Mouse (Mus musculus) hindbrain, embryonic 15.5 days (tissue): ENCODE results near the gene Zmiz1. TPM values are rescaled to one million over a fixed set of nuclear protein-coding genes. Genes with fewer than 3 reads are reported as not detected.

Experiments used
- ATAC-seq: fragments of 200-750 bp; cut with Nextera tagmentation; 2 replicates; pipeline ENCODE4 v1.8.0; 2017; ENCODE audit warnings: low read depth, moderate number of reproducible peaks, moderate TSS enrichment; ENCODE audit not compliant: low FRiP score
- H3K27ac ChIP-seq: fragments of 300-500 bp; sonication (generic); replicated peaks from 2 replicates; pipeline ENCODE4 v1.5.1; 2015; ENCODE audit warnings: mild to moderate bottlenecking, inconsistent platforms
- H3K27me3 ChIP-seq: fragments of 300-500 bp; sonication (generic); 2 replicates; pipeline ENCODE4 v1.6.1; 2015; ENCODE audit warnings: control low read depth, inconsistent platforms
- H3K36me3 ChIP-seq: fragments of 300-500 bp; sonication (generic); 2 replicates; pipeline ENCODE4 v1.6.1; 2015; ENCODE audit warnings: control low read depth, inconsistent platforms
- H3K4me1 ChIP-seq: fragments of 300-500 bp; sonication (generic); replicated peaks from 2 replicates; pipeline ENCODE4 v1.6.1; 2015; ENCODE audit warnings: control low read depth, inconsistent platforms
- H3K4me2 ChIP-seq: fragments of 300-500 bp; sonication (generic); 2 replicates; pipeline ENCODE4 v1.6.1; 2015; ENCODE audit warnings: moderate library complexity, mild to moderate bottlenecking, inconsistent platforms
- H3K4me3 ChIP-seq: fragments of 300-500 bp; sonication (generic); 2 replicates; pipeline ENCODE4 v1.5.1; 2015; ENCODE audit warnings: mild to moderate bottlenecking, inconsistent platforms
- H3K9ac ChIP-seq: fragments of 300-500 bp; sonication (generic); 2 replicates; pipeline ENCODE4 v1.6.1; 2015; ENCODE audit warnings: inconsistent platforms
- H3K9me3 ChIP-seq: fragments of 300-500 bp; sonication (generic); 2 replicates; pipeline ENCODE4 v1.6.1; 2016; ENCODE audit warnings: control low read depth, inconsistent platforms
- WGBS: fragments of 180-500 bp; shearing (Covaris S2); methylation state at CpG from one replicate; pipeline ENCODE4 v1.1.7; 2015; 5-methylcytosine and 5-hydroxymethylcytosine counted together
- polyA plus RNA-seq: library from polyadenylated mRNA; unstranded; fragments of >200 nt; fragmentation: Nextera tagmentation; extraction: Ambion mirVana; gene quantifications from 2 replicates; pipeline ENCODE4 v1.2.1, GENCODE M21; 2015

Gene Zmiz1
- polyA plus RNA-seq, 1 experiment from 2014 or later = 70.9 TPM

GRCm38 (mm10) chr14:25627599-25628255, 168.7 kb downstream of the Zmiz1 start:
- 93% methylated on average over 3 of the region's 3 CpGs for WGBS
- no peak overlapping the region for H3K4me2 ChIP-seq
- H3K9ac ChIP-seq = no peak overlapping the region
- no peak overlapping the region for H3K4me3 ChIP-seq
- no peak for ATAC-seq
- H3K9me3 ChIP-seq = no peaks in the 10 kb centered on the region
- H3K4me1 ChIP-seq = peaks cover 86% of the 10 kb centered on the region
- no peak overlapping the region for H3K27ac ChIP-seq
- H3K36me3 ChIP-seq = peaks cover 3% of the 10 kb centered on the region; the same call in 1 of the 2 replicates
- no peaks in the 10 kb centered on the region for H3K27me3 ChIP-seq

GRCm38 (mm10) chr14:25628448-25629099, 169.6 kb downstream of the Zmiz1 start:
- no peaks in the 10 kb centered on the region for H3K27me3 ChIP-seq
- WGBS = 91% methylated on average over 5 of the region's 5 CpGs
- no peak overlapping the region for H3K9ac ChIP-seq
- peaks cover 3% of the 10 kb centered on the region; the same call in 1 of the 2 replicates for H3K36me3 ChIP-seq
- H3K27ac ChIP-seq = no peak overlapping the region
- ATAC-seq = no peak
- H3K4me1 ChIP-seq = peaks cover 86% of the 10 kb centered on the region
- H3K9me3 ChIP-seq = no peaks in the 10 kb centered on the region
- no peak overlapping the region for H3K4me2 ChIP-seq
- no peak overlapping the region for H3K4me3 ChIP-seq

GRCm38 (mm10) chr14:25629866-25630606, 171.1 kb downstream of the Zmiz1 start:
- H3K27ac ChIP-seq = peak overlapping the region; percentile 14; the same call in 1 of the 2 replicates
- H3K4me2 ChIP-seq = no peak overlapping the region
- peaks cover 86% of the 10 kb centered on the region for H3K4me1 ChIP-seq
- no peak for ATAC-seq
- H3K4me3 ChIP-seq = no peak overlapping the region
- H3K36me3 ChIP-seq = peaks cover 3% of the 10 kb centered on the region; the same call in 1 of the 2 replicates
- 89% methylated on average over 12 of the region's 12 CpGs for WGBS
- H3K9ac ChIP-seq = no peak overlapping the region
- H3K27me3 ChIP-seq = no peaks in the 10 kb centered on the region
- H3K9me3 ChIP-seq = no peaks in the 10 kb centered on the region

GRCm38 (mm10) chr14:25630647-25631409, 171.8 kb downstream of the Zmiz1 start:
- H3K4me1 ChIP-seq = peaks cover 87% of the 10 kb centered on the region
- peaks cover 3% of the 10 kb centered on the region; the same call in 1 of the 2 replicates for H3K36me3 ChIP-seq
- no peak overlapping the region for H3K4me3 ChIP-seq
- no peaks in the 10 kb centered on the region for H3K9me3 ChIP-seq
- no peaks in the 10 kb centered on the region for H3K27me3 ChIP-seq
- H3K27ac ChIP-seq = no peak overlapping the region; the same call in 1 of the 2 replicates
- WGBS = 93% methylated on average over 7 of the region's 7 CpGs
- H3K4me2 ChIP-seq = no peak overlapping the region
- no peak overlapping the region for H3K9ac ChIP-seq
- no peak for ATAC-seq

- Histone ChIP-seq H3K9ac (no peak overlapping the region), H3K4me2 (no peak overlapping the region), H3K9me3 (no peaks in the 10 kb centered on the region), H3K36me3 (peaks cover 3% of the 10 kb centered on the region; the same call in 1 of the 2 replicates), H3K27me3 (no peaks in the 10 kb centered on the region), H3K4me1 (peaks cover 87% of the 10 kb centered on the region), H3K27ac (no peak overlapping the region), H3K4me3 (no peak overlapping the region)
- no peak for ATAC-seq
- 73% methylated on average over 6 of the region's 6 CpGs for WGBS
Measured at GRCm38 (mm10) chr14:25631481-25631880, 172.5 kb downstream of the Zmiz1 start.

GRCm38 (mm10) chr14:25633539-25634300, 174.7 kb downstream of the Zmiz1 start:
- Histone ChIP-seq H3K4me2 (no peak overlapping the region), H3K4me1 (peaks cover 82% of the 10 kb centered on the region)
- 34% methylated on average over 14 of the region's 14 CpGs for WGBS

GRCm38 (mm10) chr14:25634328-25634727, 175.3 kb downstream of the Zmiz1 start:
- Histone ChIP-seq H3K36me3 (peaks cover 13% of the 10 kb centered on the region), H3K4me1 (peaks cover 82% of the 10 kb centered on the region), H3K27ac (peak overlapping the region; percentile 72), H3K27me3 (no peaks in the 10 kb centered on the region), H3K4me2 (no peak overlapping the region), H3K9me3 (no peaks in the 10 kb centered on the region), H3K4me3 (no peak overlapping the region), H3K9ac (no peak overlapping the region)
- WGBS = 65% methylated on average over 9 of the region's 9 CpGs
- no peak for ATAC-seq

More at GRCm38 (mm10) chr14:25633539-25634300, 174.7 kb downstream of the Zmiz1 start:
- no peak overlapping the region for H3K9ac ChIP-seq
- ATAC-seq = peak; percentile 35; the same call in 1 of the 2 replicates
- no peak overlapping the region for H3K4me3 ChIP-seq
- H3K27ac ChIP-seq = peak overlapping the region; percentile 72
- H3K36me3 ChIP-seq = peaks cover 13% of the 10 kb centered on the region
- H3K27me3 ChIP-seq = no peaks in the 10 kb centered on the region
- H3K9me3 ChIP-seq = no peaks in the 10 kb centered on the region

GRCm38 (mm10) chr14:25635746-25636145, 176.8 kb downstream of the Zmiz1 start:
- peaks cover 13% of the 10 kb centered on the region for H3K36me3 ChIP-seq
- peaks cover 80% of the 10 kb centered on the region for H3K4me1 ChIP-seq

GRCm38 (mm10) chr14:25636297-25636696, 177.3 kb downstream of the Zmiz1 start:
- ATAC-seq = 0 out of 2 replicates have a peak, but pooled peaks have one; percentile 7
- Histone ChIP-seq H3K4me1 (peaks cover 79% of the 10 kb centered on the region), H3K9ac (no peak overlapping the region), H3K27ac (peak overlapping the region; percentile 61), H3K4me2 (no peak overlapping the region), H3K27me3 (no peaks in the 10 kb centered on the region), H3K9me3 (no peaks in the 10 kb centered on the region), H3K36me3 (peaks cover 13% of the 10 kb centered on the region), H3K4me3 (no peak overlapping the region)
- 17% methylated on average over 7 of the region's 7 CpGs for WGBS

More at GRCm38 (mm10) chr14:25635746-25636145, 176.8 kb downstream of the Zmiz1 start:
- WGBS = 51% methylated on average over 12 of the region's 12 CpGs
- H3K4me3 ChIP-seq = no peak overlapping the region
- H3K27ac ChIP-seq = peak overlapping the region; percentile 61
- no peak overlapping the region for H3K9ac ChIP-seq
- no peaks in the 10 kb centered on the region for H3K9me3 ChIP-seq
- no peak for ATAC-seq
- no peak overlapping the region for H3K4me2 ChIP-seq
- no peaks in the 10 kb centered on the region for H3K27me3 ChIP-seq

- WGBS = 63% methylated on average over 11 of the region's 11 CpGs
- no peak overlapping the region for H3K9ac ChIP-seq
- H3K9me3 ChIP-seq = no peaks in the 10 kb centered on the region
- H3K4me3 ChIP-seq = no peak overlapping the region
- no peak overlapping the region for H3K27ac ChIP-seq
- peaks cover 23% of the 10 kb centered on the region for H3K36me3 ChIP-seq
- H3K27me3 ChIP-seq = no peaks in the 10 kb centered on the region
- ATAC-seq = no peak
- no peak overlapping the region for H3K4me2 ChIP-seq
- peaks cover 54% of the 10 kb centered on the region for H3K4me1 ChIP-seq
Measured at GRCm38 (mm10) chr14:25639120-25639758, 180.3 kb downstream of the Zmiz1 start.
